Mouse (Mus musculus): Measurements from ENCODE around the gene Adam6a. TPM values are rescaled to one million over a fixed set of nuclear protein-coding genes. Genes with fewer than 3 reads are reported as not detected.

Adam6a gene
- not detected for polyA plus RNA-seq (2014; fragmentation: Illumina TruSeq; extraction: RNeasy Lipid Tissue Mini Kit (QIAGEN cat#74804); ENCODE audit: low read depth, low replicate concordance)

DNA sequence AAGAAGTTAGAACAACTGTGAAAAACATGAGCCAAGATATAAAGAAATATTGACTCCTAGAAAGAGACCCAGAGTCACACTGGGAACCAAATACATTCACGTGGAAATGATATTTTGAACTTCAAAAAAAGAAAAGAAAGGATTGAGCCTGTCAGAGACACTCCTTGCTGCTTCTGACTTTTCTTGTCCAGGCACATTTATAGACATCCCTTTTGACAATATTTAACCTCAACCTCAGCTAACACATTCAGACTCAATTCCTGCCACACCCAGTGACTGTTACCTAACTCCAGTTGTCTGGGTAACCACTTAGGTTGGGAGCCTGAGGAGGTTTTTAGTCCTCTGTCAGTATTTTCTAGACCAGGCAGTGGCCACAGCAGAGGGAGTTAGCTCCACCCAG is at the start of gene Adam6a:
Adam6a (plus strand) TSS at position 301 of the 400 bp plus-strand sequence.

Other genes with a start within 250 kb of the Adam6a start
- 0.23 TPM for gene Adam6b, start 54.4 kb upstream of the Adam6a start, polyA plus RNA-seq (2014; fragmentation: Illumina TruSeq; extraction: RNeasy Lipid Tissue Mini Kit (QIAGEN cat#74804); ENCODE audit: low read depth, low replicate concordance)

Data from adrenal gland, adult 10 weeks (tissue).